ENCODE assay signal across 9 mouse cellular contexts in the genomic region with DNA sequence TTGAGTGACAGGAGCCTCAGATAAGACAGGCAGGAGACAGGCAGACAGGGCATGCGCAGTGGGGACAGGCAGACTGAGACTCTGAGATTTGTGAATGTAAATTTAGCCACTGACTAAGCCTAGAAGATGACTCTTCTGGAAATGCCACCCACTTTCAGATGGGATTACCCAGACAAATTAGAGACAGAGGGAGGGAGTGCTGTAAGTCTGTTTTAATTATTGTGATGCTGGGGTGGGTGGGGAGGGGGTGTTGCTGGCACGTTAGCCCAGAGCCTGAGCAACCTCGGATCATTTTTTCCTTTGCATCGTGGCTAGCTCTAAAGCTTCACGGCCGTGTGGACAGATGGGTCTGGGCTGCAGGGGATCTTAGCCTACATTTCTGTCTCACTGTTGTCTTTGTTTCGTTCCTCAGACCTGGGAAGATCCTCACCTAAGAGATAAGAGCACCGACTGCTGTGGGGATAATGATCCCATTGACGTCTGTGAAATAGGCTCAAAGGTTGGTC. TPM values are rescaled to one million over a fixed set of nuclear protein-coding genes. Genes with fewer than 3 reads are reported as not detected.
DNase-seq lines count a peak whose midpoint lies in the region; ATAC-seq and TF ChIP-seq lines count a peak whose summit lies in the region.
"Had no signal": no experiment of that assay in that cellular context is flagged by ENCODE, and none has a peak within 500 bp of the region (broad histone marks: within the 10 kb centered on the region; RNA-seq: fewer than 3 reads in every experiment).

No protein-coding gene starts in this region.

- peaks cover 4% of the 10 kb centered on the region; the same call in 1 of the 2 replicates for H3K36me3 ChIP-seq in heart, postnatal 0 days (replicated peaks; ENCODE audit: control insufficient read depth, insufficient read depth, low read length)

- no peak for TF ChIP-seq CTCF in heart, postnatal 0 days (IDR thresholded peaks at IDR 0.05; ENCODE audit: low read depth)

- intact Hi-C loops in left cerebral cortex, postnatal 25 days (cut with DNase I), result loop anchor here (5.0 kb wide), 1 partner anchor 203 kb away; no protein-coding TSS in a partner anchor

- no peak for TF ChIP-seq EP300 in heart, postnatal 0 days (IDR thresholded peaks at IDR 0.05; ENCODE audit: low read depth)

- no peaks in the 10 kb centered on the region for H3K27me3 ChIP-seq in heart, postnatal 0 days (ENCODE audit: control insufficient read depth, insufficient read depth, low read length)

- H3K9me3 ChIP-seq in heart, postnatal 0 days (replicated peaks; ENCODE audit: control insufficient read depth, low read length), result no peaks in the 10 kb centered on the region

- H3K9ac ChIP-seq in heart, postnatal 0 days (replicated peaks; ENCODE audit: low read depth, low read length), result peak overlapping the region; percentile 54

- DNase-seq in cerebellum, adult 11 months, result peak; percentile 16
- DNase-seq in cerebellum, adult 8-10 months, result no peak
- peak; percentile 57 for DNase-seq in heart, postnatal 0 days (ENCODE audit: low spot score)
- peak; percentile 62 to 95 for DNase-seq in left cerebral cortex, postnatal 25 days (ENCODE audit: low spot score in 2 of 2)
- no peak for DNase-seq in thymus, postnatal 4 days
- DNase-seq in liver, result no peak

- peak overlapping the region; percentile 55 for H3K4me2 ChIP-seq in heart, postnatal 0 days (ENCODE audit: low read depth, low read length)

- peak overlapping the region; percentile 33 for H3K4me3 ChIP-seq in heart, postnatal 0 days (ENCODE audit: low read depth, low read length)

- H3K27ac ChIP-seq in heart, postnatal 0 days (ENCODE audit: low read depth), result peak overlapping the region; percentile 81
- H3K27ac ChIP-seq: macrophage had no signal

- WGBS in heart, postnatal 0 days, result 27% methylated on average over 9 of the region's 9 CpGs

- H3K4me1 ChIP-seq in heart, postnatal 0 days (ENCODE audit: control insufficient read depth, insufficient read depth), result peaks cover 14% of the 10 kb centered on the region; the same call in 1 of the 2 replicates

- peak; percentile 17 for ATAC-seq in common myeloid progenitor, adult 5-6 weeks (replicated peaks; ENCODE audit: low read depth, poor library complexity, severe bottlenecking)
- peak; percentile 49; the same call in 1 of the 2 replicates for ATAC-seq in heart, postnatal 0 days (ENCODE audit: insufficient read depth, low read depth)
- no peak for ATAC-seq in erythroid progenitor cell, adult 5-6 weeks (replicated peaks; ENCODE audit: low FRiP score, poor library complexity, severe bottlenecking)

RNA-seq across cellular contexts. Expression of gene Ppa2, which starts 29.0 kb away (rescaled TPM):
- total RNA-seq in common myeloid progenitor, adult 5-6 weeks (2017), result 92.0 and 122 TPM in 2 replicates
- total RNA-seq in heart, postnatal 0 days (2014; rRNA removed; ENCODE audit: low replicate concordance), result 44.5 and 46.9 TPM in 2 replicates
- 146 and 154 TPM in 2 replicates for polyA plus RNA-seq in heart, postnatal 0 days (2015; fragmentation: Nextera tagmentation; extraction: Ambion mirVana)
- total RNA-seq in left cerebral cortex, postnatal 25 days (2021), result 10 to 100 TPM; 45.5 to 46.7 TPM
- 8.8 and 15.1 TPM in 2 replicates for total RNA-seq in erythroid progenitor cell, adult 5-6 weeks (2015; ENCODE audit: low replicate concordance)
- total RNA-seq in erythroid progenitor cell, adult 5-6 weeks (2017; ENCODE audit: low replicate concordance), result 27.2 and 30.9 TPM in 2 replicates

Comparison
In these comparisons a context has a peak if more than half of its experiments do, and no peak if none do; other contexts are left out.
1. DNase-seq: peak in cerebellum, adult 11 months (single experiment), heart, postnatal 0 days (single experiment) and left cerebral cortex, postnatal 25 days (2 of 2); none in cerebellum, adult 8-10 months (single experiment), thymus, postnatal 4 days (single experiment) and liver (single experiment).